Mouse (Mus musculus): ENCODE measurements around the gene Zfp91.

DNA sequence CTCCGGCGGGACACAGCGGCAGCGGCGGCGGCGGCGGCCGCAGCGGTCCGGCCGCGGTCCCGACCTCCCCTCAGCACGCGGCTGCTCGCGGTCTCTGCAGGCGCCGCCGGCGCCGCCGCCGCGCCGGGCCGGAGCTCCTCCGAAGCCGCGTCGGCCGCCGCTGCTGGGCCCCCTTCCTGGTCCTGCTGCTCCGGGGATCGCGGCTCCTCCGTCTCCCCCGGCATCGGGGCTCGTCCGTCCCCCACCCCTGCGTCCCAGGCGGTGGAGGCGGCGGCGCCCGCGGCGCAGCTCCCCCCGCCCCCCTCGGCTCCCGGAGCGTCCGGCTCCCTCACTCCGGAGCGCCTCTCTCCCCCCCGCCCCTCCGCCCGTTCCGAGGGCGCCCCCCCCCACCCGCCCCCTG, 816 bp downstream of the Zfp91 start:
- no peak for TF ChIP-seq UBTF (IDR thresholded peaks at IDR 0.05; ENCODE audit: low read depth, low read length)
- TF ChIP-seq SMC3 (IDR thresholded peaks at IDR 0.05; ENCODE audit: low read depth, low read length), result no peak
- no peak for TF ChIP-seq CTCF (conservative IDR thresholded peaks at IDR 0.05 in 1 of 2, IDR thresholded peaks at IDR 0.05 in 1 of 2; ENCODE audit: low read depth in 2 of 2, low read length in 2 of 2)
- TF ChIP-seq POLR2A (IDR thresholded peaks at IDR 0.05; ENCODE audit: low read depth, low read length), result no peak
- no peak for TF ChIP-seq POLR2AphosphoS2 (IDR thresholded peaks at IDR 0.05; ENCODE audit: low read depth, low read length)
- no peak for TF ChIP-seq RCOR1 (conservative IDR thresholded peaks at IDR 0.05; ENCODE audit: low read depth, low read length)
- TF ChIP-seq NRF1 (IDR thresholded peaks at IDR 0.05; ENCODE audit: low read depth, low read length), result 0 out of 2 replicates have a peak, but pooled peaks have one; percentile 5
- no peak for TF ChIP-seq SIN3A (IDR thresholded peaks at IDR 0.05; ENCODE audit: low read length)
- no peak for TF ChIP-seq KAT2A (IDR thresholded peaks at IDR 0.05; ENCODE audit: insufficient replicate concordance, low read length)
- TF ChIP-seq TBP (conservative IDR thresholded peaks at IDR 0.05; ENCODE audit: low read depth, low read length), result no peak
